Mouse (Mus musculus) layer of hippocampus, postnatal 10 days (tissue): Measurements from ENCODE around the gene Copb1. TPM values are rescaled to one million over a fixed set of nuclear protein-coding genes. Genes with fewer than 3 reads are reported as not detected.

Source experiments
- DNase-seq, 2 experiments: peaks; one replicate each; pipeline ENCODE4 v3.0.0; 2021; ENCODE audit warnings: low spot score in 2 of 2
- long read RNA-seq: library from polyadenylated mRNA; stranded (forward); transcript quantifications from one replicate; pipeline ENCODE4 v2.0.0, GENCODE M21; 2023
- total RNA-seq, 2 experiments: library from RNA; stranded (reverse); gene quantifications; 2 replicates each; pipeline ENCODE4 v1.2.3; 2021

The Copb1 gene
- total RNA-seq, result 10 to 100 TPM; 69.2 to 70.5 TPM
- long read RNA-seq, transcript Copb1-201 (22 exons, 3,346 nt), result major isoform, 40 of 51 reads
- long read RNA-seq, partial matches to known transcripts, result 4 of 51 reads
- long read RNA-seq, other reads (novel, unspliced or antisense), result 7 of 51 reads

GRCm38 (mm10) chr7:114253885-114254833 is at the start of gene Copb1:
Gene Copb1 (minus strand): TSS chr7:114254711.
- DNase-seq, result peak; percentile 89 to 90

- no peak for DNase-seq
These were observed 46.8 kb upstream of the Copb1 start for GRCm38 (mm10) chr7:114301293-114301782.

GRCm38 (mm10) chr7:114300782-114301181 is 46.3 kb upstream of the Copb1 start:
- no peak for DNase-seq

- DNase-seq, result no peak
These were observed 44.7 kb upstream of the Copb1 start for GRCm38 (mm10) chr7:114299247-114299646.

- DNase-seq, result no peak
These were observed 40.2 kb upstream of the Copb1 start for GRCm38 (mm10) chr7:114294698-114295097.

- no peak for DNase-seq
These were observed 39.4 kb upstream of the Copb1 start for GRCm38 (mm10) chr7:114293903-114294302.

GRCm38 (mm10) chr7:114292501-114292971 is 38.0 kb upstream of the Copb1 start:
- peak; percentile 56 to 70 for DNase-seq

- DNase-seq, result no peak
These were observed 37.2 kb upstream of the Copb1 start for GRCm38 (mm10) chr7:114291461-114292335.

- DNase-seq, result peak; percentile 48 to 60
These were observed 35.6 kb upstream of the Copb1 start for GRCm38 (mm10) chr7:114290078-114290506.

GRCm38 (mm10) chr7:114284296-114284910 is 29.9 kb upstream of the Copb1 start:
- no peak for DNase-seq

- DNase-seq, result no peak
These were observed 28.5 kb upstream of the Copb1 start for GRCm38 (mm10) chr7:114283006-114283405.

- peak in 1 of 2 experiments; percentile 40 for DNase-seq
These were observed 27.2 kb upstream of the Copb1 start for GRCm38 (mm10) chr7:114281671-114282070.

- DNase-seq, result peak; percentile 98
These were observed 21.7 kb upstream of the Copb1 start, which contains the start of gene Psma1 for GRCm38 (mm10) chr7:114276005-114276752. Gene Psma1 (minus strand): TSS chr7:114276118.

GRCm38 (mm10) chr7:114275372-114276004 is 21.0 kb upstream of the Copb1 start:
- no peak for DNase-seq

- DNase-seq, result no peak
These were observed 13.9 kb upstream of the Copb1 start for GRCm38 (mm10) chr7:114268446-114268845.

- no peak for DNase-seq
These were observed 2.8 kb downstream of the Copb1 start for GRCm38 (mm10) chr7:114251684-114252083.

- no peak for DNase-seq
These were observed 20.5 kb downstream of the Copb1 start for GRCm38 (mm10) chr7:114233980-114234379.

- no peak for DNase-seq
These were observed 21.5 kb downstream of the Copb1 start for GRCm38 (mm10) chr7:114232982-114233381.

GRCm38 (mm10) chr7:114231857-114232256 is 22.7 kb downstream of the Copb1 start:
- no peak for DNase-seq
